In genomic region chr16:42157816-42158215, GRCm38 (mm10) we compare ENCODE assay signal across 28 mouse cellular contexts.
DNase-seq lines count a peak whose midpoint lies in the region; ATAC-seq lines count a peak whose summit lies in the region.
"Had no signal": no experiment of that assay in that cellular context is flagged by ENCODE, and none has a peak within 500 bp of the region (broad histone marks: within the 10 kb centered on the region; RNA-seq: fewer than 3 reads in every experiment).

No protein-coding gene starts in this region.

- peak; percentile 55; the same call in 1 of the 2 replicates for ATAC-seq in embryonic facial prominence, embryonic 14.5 days (ENCODE audit: low read depth)
- ATAC-seq in kidney, embryonic 15.5 days (replicated peaks; ENCODE audit: low FRiP score), result 0 out of 2 replicates have a peak, but pooled peaks have one; percentile 15
- 0 out of 2 replicates have a peak, but pooled peaks have one; percentile 27 for ATAC-seq in neural tube, embryonic 13.5 days (ENCODE audit: low read depth)
- no peak for ATAC-seq in neural tube, embryonic 15.5 days (ENCODE audit: low FRiP score)
- no peak for ATAC-seq in liver, embryonic 12.5 days
- ATAC-seq: activated CD4-positive, CD25-positive, alpha-beta regulatory T cell, adult 4 months; forebrain, embryonic 13.5 days; intestine, embryonic 16.5 days; lung, postnatal 0 days had no signal

- no peak overlapping the region for H3K4me2 ChIP-seq in embryonic facial prominence, embryonic 14.5 days (ENCODE audit: low read depth, low read length)
- H3K4me2 ChIP-seq in kidney, embryonic 15.5 days, result no peak overlapping the region
- H3K4me2 ChIP-seq in neural tube, embryonic 13.5 days, result no peak overlapping the region
- no peak overlapping the region for H3K4me2 ChIP-seq in neural tube, embryonic 15.5 days
- H3K4me2 ChIP-seq in liver, embryonic 12.5 days, result no peak overlapping the region
- H3K4me2 ChIP-seq: forebrain, embryonic 13.5 days; heart, embryonic 15.5 days; liver, embryonic 13.5 days; stomach, embryonic 15.5 days had no signal

- no peak for DNase-seq in embryonic facial prominence, embryonic 14.5 days (ENCODE audit: low spot score)
- DNase-seq in embryonic facial prominence, embryonic 10.5 days (ENCODE audit: low spot score), result no peak
- DNase-seq in kidney, adult 18-20 months, result no peak
- DNase-seq: adrenal gland, adult 2 months; adrenal gland, postnatal 36 days; cerebellum, adult 2 months; cerebellum, postnatal 14 days; gastrocnemius, postnatal 25 days; heart, adult 11 months; layer of hippocampus, postnatal 36 days; left cerebral cortex, postnatal 4 days; liver, embryonic 13.5 days; lung, adult 18-20 months; lung, postnatal 4 days; right cerebral cortex, postnatal 25 days had no signal

- no peaks in the 10 kb centered on the region for H3K36me3 ChIP-seq in embryonic facial prominence, embryonic 14.5 days (ENCODE audit: control insufficient read depth, insufficient read depth, low read length)
- H3K36me3 ChIP-seq in embryonic facial prominence, embryonic 10.5 days (replicated peaks), result no peaks in the 10 kb centered on the region
- H3K36me3 ChIP-seq in kidney, embryonic 15.5 days, result no peaks in the 10 kb centered on the region
- H3K36me3 ChIP-seq in neural tube, embryonic 13.5 days, result no peaks in the 10 kb centered on the region
- no peaks in the 10 kb centered on the region for H3K36me3 ChIP-seq in neural tube, embryonic 15.5 days
- H3K36me3 ChIP-seq in liver, embryonic 12.5 days, result no peaks in the 10 kb centered on the region
- H3K36me3 ChIP-seq: heart, embryonic 10.5 days; heart, embryonic 15.5 days; liver, embryonic 13.5 days; stomach, embryonic 15.5 days had no signal

- H3K27ac ChIP-seq in embryonic facial prominence, embryonic 14.5 days (replicated peaks; ENCODE audit: low read depth, low read length), result no peak overlapping the region
- no peak overlapping the region for H3K27ac ChIP-seq in embryonic facial prominence, embryonic 10.5 days (replicated peaks)
- no peak overlapping the region for H3K27ac ChIP-seq in kidney, embryonic 15.5 days
- no peak overlapping the region for H3K27ac ChIP-seq in neural tube, embryonic 13.5 days (replicated peaks)
- H3K27ac ChIP-seq in neural tube, embryonic 15.5 days (replicated peaks), result no peak overlapping the region
- H3K27ac ChIP-seq in liver, embryonic 12.5 days, result no peak overlapping the region
- H3K27ac ChIP-seq: forebrain, embryonic 13.5 days; heart, embryonic 10.5 days; heart, embryonic 15.5 days; liver, embryonic 13.5 days; stomach, embryonic 15.5 days had no signal

- 0 out of 2 replicates have a peak, but pooled peaks cover 2% of the 10 kb centered on the region for H3K4me1 ChIP-seq in embryonic facial prominence, embryonic 14.5 days (ENCODE audit: control insufficient read depth, insufficient read depth, low read length)
- peaks cover 4% of the 10 kb centered on the region for H3K4me1 ChIP-seq in embryonic facial prominence, embryonic 10.5 days
- 0 out of 2 replicates have a peak, but pooled peaks cover 4% of the 10 kb centered on the region for H3K4me1 ChIP-seq in kidney, embryonic 15.5 days
- 0 out of 2 replicates have a peak, but pooled peaks cover 4% of the 10 kb centered on the region for H3K4me1 ChIP-seq in neural tube, embryonic 13.5 days (replicated peaks)
- no peaks in the 10 kb centered on the region for H3K4me1 ChIP-seq in neural tube, embryonic 15.5 days
- H3K4me1 ChIP-seq in liver, embryonic 12.5 days, result no peaks in the 10 kb centered on the region
- H3K4me1 ChIP-seq: liver, embryonic 13.5 days; stomach, embryonic 15.5 days had no signal

- H3K27me3 ChIP-seq in embryonic facial prominence, embryonic 14.5 days (replicated peaks; ENCODE audit: control insufficient read depth, insufficient read depth, low read length), result no peaks in the 10 kb centered on the region
- no peaks in the 10 kb centered on the region for H3K27me3 ChIP-seq in embryonic facial prominence, embryonic 10.5 days (replicated peaks; ENCODE audit: low read depth, poor library complexity, severe bottlenecking)
- no peaks in the 10 kb centered on the region for H3K27me3 ChIP-seq in kidney, embryonic 15.5 days
- H3K27me3 ChIP-seq in neural tube, embryonic 13.5 days, result no peaks in the 10 kb centered on the region
- no peaks in the 10 kb centered on the region for H3K27me3 ChIP-seq in neural tube, embryonic 15.5 days (replicated peaks)
- no peaks in the 10 kb centered on the region for H3K27me3 ChIP-seq in liver, embryonic 12.5 days (replicated peaks)
- H3K27me3 ChIP-seq: CH12.LX; forebrain, embryonic 13.5 days; heart, embryonic 15.5 days; liver, embryonic 13.5 days; megakaryocyte, embryonic 14.5 days; stomach, embryonic 15.5 days had no signal

- H3K9me3 ChIP-seq in embryonic facial prominence, embryonic 14.5 days (ENCODE audit: control insufficient read depth, low read length), result no peaks in the 10 kb centered on the region
- no peaks in the 10 kb centered on the region for H3K9me3 ChIP-seq in embryonic facial prominence, embryonic 10.5 days
- H3K9me3 ChIP-seq in kidney, embryonic 15.5 days (replicated peaks), result no peaks in the 10 kb centered on the region
- no peaks in the 10 kb centered on the region for H3K9me3 ChIP-seq in neural tube, embryonic 13.5 days
- H3K9me3 ChIP-seq in neural tube, embryonic 15.5 days (replicated peaks), result no peaks in the 10 kb centered on the region
- no peaks in the 10 kb centered on the region for H3K9me3 ChIP-seq in liver, embryonic 12.5 days (replicated peaks)
- H3K9me3 ChIP-seq: forebrain, embryonic 13.5 days; heart, embryonic 10.5 days; heart, embryonic 15.5 days; liver, embryonic 13.5 days; megakaryocyte, embryonic 14.5 days; stomach, embryonic 15.5 days had no signal

- no peak overlapping the region for H3K9ac ChIP-seq in embryonic facial prominence, embryonic 14.5 days (ENCODE audit: low read depth, low read length)
- H3K9ac ChIP-seq in kidney, embryonic 15.5 days, result no peak overlapping the region
- no peak overlapping the region for H3K9ac ChIP-seq in neural tube, embryonic 13.5 days
- no peak overlapping the region for H3K9ac ChIP-seq in neural tube, embryonic 15.5 days (replicated peaks)
- no peak overlapping the region for H3K9ac ChIP-seq in liver, embryonic 12.5 days
- H3K9ac ChIP-seq: forebrain, embryonic 13.5 days; heart, embryonic 15.5 days; liver, embryonic 13.5 days; stomach, embryonic 15.5 days had no signal

- H3K4me3 ChIP-seq in embryonic facial prominence, embryonic 14.5 days (ENCODE audit: low read depth, low read length), result no peak overlapping the region
- no peak overlapping the region for H3K4me3 ChIP-seq in embryonic facial prominence, embryonic 10.5 days
- H3K4me3 ChIP-seq in kidney, embryonic 15.5 days (replicated peaks), result no peak overlapping the region
- no peak overlapping the region for H3K4me3 ChIP-seq in neural tube, embryonic 13.5 days
- H3K4me3 ChIP-seq in neural tube, embryonic 15.5 days (replicated peaks), result no peak overlapping the region
- H3K4me3 ChIP-seq in liver, embryonic 12.5 days, result no peak overlapping the region
- H3K4me3 ChIP-seq: forebrain, embryonic 13.5 days; heart, embryonic 10.5 days; heart, embryonic 15.5 days; liver, embryonic 13.5 days; megakaryocyte, embryonic 14.5 days; stomach, embryonic 15.5 days had no signal

- 52% methylated on average over 9 of the region's 9 CpGs for WGBS in embryonic facial prominence, embryonic 14.5 days
- 84% methylated on average over 9 of the region's 9 CpGs for WGBS in embryonic facial prominence, embryonic 10.5 days
- 45% methylated on average over 9 of the region's 9 CpGs for WGBS in kidney, embryonic 15.5 days
- WGBS in neural tube, embryonic 13.5 days, result 39% methylated on average over 9 of the region's 9 CpGs
- WGBS in neural tube, embryonic 15.5 days, result 39% methylated on average over 9 of the region's 9 CpGs
- 76% methylated on average over 9 of the region's 9 CpGs for WGBS in liver, embryonic 12.5 days (ENCODE audit: insufficient replicate concordance)

Comparison
In these comparisons a context has a peak if more than half of its experiments do, and no peak if none do; other contexts are left out.
1. ATAC-seq: peak in embryonic facial prominence, embryonic 14.5 days (single experiment), kidney, embryonic 15.5 days (single experiment) and neural tube, embryonic 13.5 days (single experiment); none in neural tube, embryonic 15.5 days (single experiment) and liver, embryonic 12.5 days (single experiment).